Mouse (Mus musculus) retina, adult 2 months (tissue): ENCODE results near the gene Ino80d.

ENCODE experiments used
- DNase-seq: peaks from one replicate; pipeline ENCODE4 v3.0.0-alpha.2; 2012; ENCODE audit warnings: low read depth, low spot score

Ino80d gene

GRCm38 (mm10) chr1:62991021-62991420 is 123.4 kb downstream of the Ino80d start:
- DNase-seq: no peak

GRCm38 (mm10) chr1:62987561-62987960 is 126.9 kb downstream of the Ino80d start:
- no peak for DNase-seq

GRCm38 (mm10) chr1:62986267-62986666 is 128.2 kb downstream of the Ino80d start:
- peak; percentile 16 for DNase-seq

GRCm38 (mm10) chr1:62984566-62984965 is 129.9 kb downstream of the Ino80d start:
- peak; percentile 50 for DNase-seq

GRCm38 (mm10) chr1:62976742-62977141 is 137.7 kb downstream of the Ino80d start:
- no peak for DNase-seq

GRCm38 (mm10) chr1:62966885-62967284 is 147.6 kb downstream of the Ino80d start:
- peak; percentile 11 for DNase-seq

- DNase-seq: peak; percentile 26
Measured at GRCm38 (mm10) chr1:62964291-62964690, 150.2 kb downstream of the Ino80d start.

- no peak for DNase-seq
Measured at GRCm38 (mm10) chr1:62956942-62957645, 157.4 kb downstream of the Ino80d start.

- no peak for DNase-seq
Measured at GRCm38 (mm10) chr1:62956526-62956925, 157.9 kb downstream of the Ino80d start.

GRCm38 (mm10) chr1:62955340-62955739 is 159.1 kb downstream of the Ino80d start:
- no peak for DNase-seq

- DNase-seq: no peak
Measured at GRCm38 (mm10) chr1:62953036-62953435, 161.4 kb downstream of the Ino80d start.

- DNase-seq: no peak
Measured at GRCm38 (mm10) chr1:62952319-62952718, 162.1 kb downstream of the Ino80d start.

- peak; percentile 13 for DNase-seq
Measured at GRCm38 (mm10) chr1:62951067-62951809, 163.2 kb downstream of the Ino80d start.

- DNase-seq: no peak
Measured at GRCm38 (mm10) chr1:62950526-62950925, 163.9 kb downstream of the Ino80d start.

GRCm38 (mm10) chr1:62947807-62948206 is 166.7 kb downstream of the Ino80d start:
- no peak for DNase-seq

GRCm38 (mm10) chr1:62946987-62947386 is 167.5 kb downstream of the Ino80d start:
- no peak for DNase-seq

GRCm38 (mm10) chr1:62934752-62935329 is 179.6 kb downstream of the Ino80d start:
- DNase-seq: no peak

- no peak for DNase-seq
Measured at GRCm38 (mm10) chr1:62934100-62934513, 180.4 kb downstream of the Ino80d start.

GRCm38 (mm10) chr1:62933288-62934099 is 181.0 kb downstream of the Ino80d start:
- no peak for DNase-seq

- DNase-seq: no peak
Measured at GRCm38 (mm10) chr1:62929477-62929876, 185.0 kb downstream of the Ino80d start.

- no peak for DNase-seq
Measured at GRCm38 (mm10) chr1:62919219-62919618, 195.2 kb downstream of the Ino80d start.

- DNase-seq: no peak
Measured at GRCm38 (mm10) chr1:62916609-62917008, 197.9 kb downstream of the Ino80d start.
